25 mouse cellular contexts compared by ENCODE assay signal in the genomic region with DNA sequence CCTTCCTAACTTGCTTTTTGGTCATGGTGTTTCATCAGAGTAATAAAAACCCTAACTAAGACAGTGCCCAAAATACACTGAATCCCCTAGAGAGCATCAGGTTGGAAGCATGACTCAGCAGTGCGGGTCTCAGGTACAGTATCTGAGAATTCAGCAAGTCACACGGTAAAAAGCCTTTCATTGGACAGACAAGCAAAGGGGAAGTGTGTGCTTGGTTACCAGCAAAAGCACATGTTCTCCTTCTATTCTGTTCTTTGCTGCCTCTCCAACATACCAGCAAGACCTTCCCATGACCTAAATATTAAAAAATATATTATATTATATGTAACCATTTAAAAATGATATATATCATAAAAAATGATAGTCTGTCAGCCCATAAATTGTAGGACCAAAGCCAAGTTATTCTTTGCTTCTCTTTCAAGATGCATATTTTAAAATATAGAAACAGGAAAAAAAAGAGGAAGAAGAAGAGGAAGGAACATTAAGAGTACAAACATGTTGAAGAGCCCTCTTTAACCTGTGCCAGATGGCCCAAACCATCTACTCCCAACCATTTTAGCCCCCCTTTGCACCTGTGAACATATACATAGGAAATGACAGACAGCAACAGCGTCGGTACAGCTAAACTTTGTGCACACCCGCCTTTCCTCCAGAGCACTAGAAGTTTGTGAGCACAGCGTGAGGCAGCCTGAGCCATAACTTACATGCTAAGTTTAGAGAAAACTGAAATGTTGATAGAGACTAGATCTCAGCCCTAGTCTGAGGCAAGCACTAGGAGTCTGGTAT. TPM values are rescaled to one million over a fixed set of nuclear protein-coding genes. Genes with fewer than 3 reads are reported as not detected.
DNase-seq lines count a peak whose midpoint lies in the region; ATAC-seq and TF ChIP-seq lines count a peak whose summit lies in the region.
"Had no signal": no experiment of that assay in that cellular context is flagged by ENCODE, and none has a peak within 500 bp of the region (broad histone marks: within the 10 kb centered on the region; RNA-seq: fewer than 3 reads in every experiment).

No protein-coding gene starts in this region.

- ATAC-seq in liver, postnatal 0 days: no peak
- no peak for ATAC-seq in liver, embryonic 12.5 days
- peak; percentile 39 to 65; a peak in 3 of 4 replicates for ATAC-seq in hematopoietic stem cell, adult 5-6 weeks (replicated peaks in 1 of 2; ENCODE audit: insufficient read depth in 1 of 2, low FRiP score in 2 of 2, low TSS enrichment in 1 of 2, low read depth in 1 of 2, poor library complexity in 2 of 2, severe bottlenecking in 2 of 2)
- no peak for ATAC-seq in hindbrain, embryonic 12.5 days (ENCODE audit: low FRiP score)
- ATAC-seq: forebrain, embryonic 15.5 days; inflammation-experienced regulatory T-cells, adult 6 months had no signal

- no peak for TF ChIP-seq EP300 in liver, postnatal 0 days (IDR thresholded peaks at IDR 0.05; ENCODE audit: low read depth)
- TF ChIP-seq EP300 in MEL (IDR thresholded peaks at IDR 0.05; ENCODE audit: low read depth in 1 of 2, low read length in 2 of 2): no peak

- H3K4me1 ChIP-seq in liver, postnatal 0 days (ENCODE audit: insufficient read depth): peaks cover 15% of the 10 kb centered on the region; the same call in 1 of the 2 replicates
- H3K4me1 ChIP-seq in liver, embryonic 12.5 days: peaks cover 7% of the 10 kb centered on the region; the same call in 1 of the 2 replicates
- H3K4me1 ChIP-seq in MEL (ENCODE audit: control insufficient read depth in 1 of 2, insufficient read depth in 2 of 2, low read length in 2 of 2): peaks cover 10 to 22% of the 10 kb centered on the region in 2 experiments
- H3K4me1 ChIP-seq in hindbrain, embryonic 12.5 days: no peaks in the 10 kb centered on the region
- H3K4me1 ChIP-seq: forebrain, embryonic 15.5 days; limb, embryonic 15.5 days; midbrain, embryonic 12.5 days; stomach, embryonic 15.5 days had no signal

- no peaks in the 10 kb centered on the region for H3K79me2 ChIP-seq in MEL (ENCODE audit: control insufficient read depth, insufficient read depth, low read length, poor library complexity)

- WGBS in liver, postnatal 0 days (ENCODE audit: insufficient replicate concordance): 48% methylated on average over 6 of the region's 6 CpGs
- WGBS in liver, embryonic 12.5 days (ENCODE audit: insufficient replicate concordance): 56% methylated on average over 6 of the region's 6 CpGs
- WGBS in hindbrain, embryonic 12.5 days: 94% methylated on average over 6 of the region's 6 CpGs

- H3K27ac ChIP-seq in liver, postnatal 0 days (ENCODE audit: low read depth): peak overlapping the region; percentile 69
- H3K27ac ChIP-seq in liver, embryonic 12.5 days: no peak overlapping the region
- peak overlapping the region; percentile 45 for H3K27ac ChIP-seq in MEL (ENCODE audit: control insufficient read depth, low read depth, low read length)
- H3K27ac ChIP-seq in hindbrain, embryonic 12.5 days: no peak overlapping the region
- H3K27ac ChIP-seq: forebrain, embryonic 15.5 days; heart, adult 2 months; hindbrain, embryonic 14.5 days; limb, embryonic 15.5 days; liver, embryonic 15.5 days; midbrain, embryonic 12.5 days; stomach, embryonic 15.5 days had no signal

- intact Hi-C loops in left cerebral cortex, postnatal 10 days (cut with DNase I): no loop called here

- H3K36me3 ChIP-seq in liver, postnatal 0 days (replicated peaks; ENCODE audit: insufficient read depth, low read length): no peaks in the 10 kb centered on the region
- H3K36me3 ChIP-seq in liver, embryonic 12.5 days: no peaks in the 10 kb centered on the region
- H3K36me3 ChIP-seq in MEL (ENCODE audit: control insufficient read depth in 1 of 2, insufficient read depth in 2 of 2, low read length in 2 of 2): peaks cover 0 to 19% of the 10 kb centered on the region in 2 experiments; a peak in 2 of 4 replicates
- no peaks in the 10 kb centered on the region for H3K36me3 ChIP-seq in hindbrain, embryonic 12.5 days
- H3K36me3 ChIP-seq: forebrain, embryonic 15.5 days; limb, embryonic 15.5 days; liver, embryonic 15.5 days; midbrain, embryonic 12.5 days; stomach, embryonic 15.5 days had no signal

- H3K4me3 ChIP-seq in liver, postnatal 0 days (ENCODE audit: low read depth, low read length): no peak overlapping the region
- H3K4me3 ChIP-seq in liver, embryonic 12.5 days: no peak overlapping the region
- H3K4me3 ChIP-seq in MEL (ENCODE audit: control insufficient read depth in 1 of 2, insufficient read depth in 1 of 2, low read depth in 2 of 2, low read length in 2 of 2): no peak overlapping the region
- H3K4me3 ChIP-seq in hindbrain, embryonic 12.5 days: no peak overlapping the region
- H3K4me3 ChIP-seq: forebrain, embryonic 15.5 days; heart, adult 2 months; limb, embryonic 15.5 days; liver, embryonic 15.5 days; midbrain, embryonic 12.5 days; stomach, embryonic 15.5 days had no signal

- H3K9ac ChIP-seq in liver, postnatal 0 days (replicated peaks): no peak overlapping the region
- no peak overlapping the region for H3K9ac ChIP-seq in liver, embryonic 12.5 days
- H3K9ac ChIP-seq in MEL (ENCODE audit: control insufficient read depth, low read depth, low read length, poor library complexity, severe bottlenecking): peak overlapping the region; percentile 7
- H3K9ac ChIP-seq in hindbrain, embryonic 12.5 days: no peak overlapping the region
- H3K9ac ChIP-seq: forebrain, embryonic 15.5 days; hindbrain, embryonic 14.5 days; limb, embryonic 15.5 days; liver, embryonic 15.5 days; midbrain, embryonic 12.5 days; stomach, embryonic 15.5 days had no signal

- no peak for TF ChIP-seq RAD21 in MEL (IDR thresholded peaks at IDR 0.05; ENCODE audit: low read depth, low read length)

- no peak; a peak in 1 of 4 replicates for TF ChIP-seq POLR2A in MEL (IDR thresholded peaks at IDR 0.05; ENCODE audit: control insufficient read depth in 1 of 2, insufficient read depth in 1 of 2, low read depth in 1 of 2, low read length in 2 of 2, poor library complexity in 1 of 2)

- no peaks in the 10 kb centered on the region for H3K27me3 ChIP-seq in liver, postnatal 0 days (ENCODE audit: insufficient read depth, low read length)
- H3K27me3 ChIP-seq in liver, embryonic 12.5 days (replicated peaks): no peaks in the 10 kb centered on the region; the same call in 1 of the 2 replicates
- H3K27me3 ChIP-seq in MEL (ENCODE audit: control insufficient read depth in 1 of 2, insufficient read depth in 2 of 2, low read length in 2 of 2): no peaks in the 10 kb centered on the region
- H3K27me3 ChIP-seq in hindbrain, embryonic 12.5 days: no peaks in the 10 kb centered on the region
- H3K27me3 ChIP-seq: forebrain, embryonic 15.5 days; limb, embryonic 15.5 days; liver, embryonic 15.5 days; midbrain, embryonic 12.5 days; stomach, embryonic 15.5 days had no signal

- no peak for TF ChIP-seq CTCF in liver, postnatal 0 days (IDR thresholded peaks at IDR 0.05; ENCODE audit: low read depth)
- no peak for TF ChIP-seq CTCF in MEL (IDR thresholded peaks at IDR 0.05 in 2 of 3, conservative IDR thresholded peaks at IDR 0.05 in 1 of 3; ENCODE audit: control insufficient read depth in 1 of 3, insufficient read depth in 1 of 3, low read depth in 2 of 3, low read length in 3 of 3, poor library complexity in 1 of 3, severe bottlenecking in 1 of 3)

- H3K4me2 ChIP-seq in liver, postnatal 0 days (ENCODE audit: low read depth, low read length): no peak overlapping the region
- H3K4me2 ChIP-seq in liver, embryonic 12.5 days: no peak overlapping the region
- no peak overlapping the region for H3K4me2 ChIP-seq in hindbrain, embryonic 12.5 days (replicated peaks)
- H3K4me2 ChIP-seq: forebrain, embryonic 15.5 days; hindbrain, embryonic 14.5 days; limb, embryonic 15.5 days; liver, embryonic 15.5 days; midbrain, embryonic 12.5 days; stomach, embryonic 15.5 days had no signal

- no peaks in the 10 kb centered on the region for H3K9me3 ChIP-seq in liver, postnatal 0 days (ENCODE audit: low read length)
- H3K9me3 ChIP-seq in liver, embryonic 12.5 days (replicated peaks): no peaks in the 10 kb centered on the region
- H3K9me3 ChIP-seq in MEL (replicated peaks; ENCODE audit: insufficient read depth, low read length): no peaks in the 10 kb centered on the region
- H3K9me3 ChIP-seq in hindbrain, embryonic 12.5 days (replicated peaks): no peaks in the 10 kb centered on the region
- H3K9me3 ChIP-seq: forebrain, embryonic 15.5 days; limb, embryonic 15.5 days; liver, embryonic 15.5 days; midbrain, embryonic 12.5 days; stomach, embryonic 15.5 days had no signal

- DNase-seq in liver, postnatal 0 days: no peak
- DNase-seq in A20 (ENCODE audit: low read depth, low spot score) (peak; percentile 80), MEL (ENCODE audit: low read depth, low spot score) (peak; percentile 78)
- no peak for DNase-seq in left cerebral cortex, postnatal 10 days (ENCODE audit: extremely low spot score in 1 of 2, low spot score in 2 of 2)
- no peak for DNase-seq in urinary bladder, postnatal 10 days (ENCODE audit: low spot score)
- DNase-seq: adrenal gland, postnatal 25 days; cerebellum, adult 18-20 months; cerebellum, postnatal 14 days; embryo, embryonic 11 days; gastrocnemius, postnatal 14 days; heart, adult 2 months; kidney, adult 18-20 months; kidney, postnatal 4 days; layer of hippocampus, adult 9-11 months; left cerebral cortex, postnatal 4 days had no signal

TF ChIP-seq in MEL, 35 proteins besides CTCF, POLR2A, EP300 and RAD21 (continues in another document):
- 0 out of 2 replicates have a peak, but pooled peaks have one; percentile 28 for TF ChIP-seq HCFC1 (IDR thresholded peaks at IDR 0.05; ENCODE audit: low read depth, low read length)
- no peak for TF ChIP-seq USF1 (IDR thresholded peaks at IDR 0.05; ENCODE audit: low read depth, low read length)
- TF ChIP-seq ZMIZ1 (IDR thresholded peaks at IDR 0.05; ENCODE audit: low read depth, low read length): no peak
- TF ChIP-seq JUND (IDR thresholded peaks at IDR 0.05; ENCODE audit: low read depth, low read length): no peak
- TF ChIP-seq MAX (IDR thresholded peaks at IDR 0.05; ENCODE audit: low read length): peak; percentile 81
- no peak for TF ChIP-seq ZKSCAN1 (IDR thresholded peaks at IDR 0.05; ENCODE audit: low read depth, low read length)
- TF ChIP-seq GABPA (IDR thresholded peaks at IDR 0.05; ENCODE audit: low read depth, low read length): peak; percentile 62; the same call in 1 of the 2 replicates
- TF ChIP-seq ETS1 (IDR thresholded peaks at IDR 0.05; ENCODE audit: low read depth, low read length): peak; percentile 41; the same call in 1 of the 2 replicates
- TF ChIP-seq SMC3 (IDR thresholded peaks at IDR 0.05; ENCODE audit: low read depth, low read length): no peak

RNA-seq across cellular contexts. Expression of a gene that starts 10.9 kb away (rescaled TPM):
- 245 and 267 TPM in 2 replicates for polyA plus RNA-seq in liver, postnatal 0 days (2015; fragmentation: Nextera tagmentation; extraction: Ambion mirVana)
- 127 and 138 TPM in 2 replicates for polyA plus RNA-seq in liver, embryonic 12.5 days (2016; fragmentation: Nextera tagmentation; extraction: Ambion mirVana)
- 36.4 and 48.3 TPM in 2 replicates for total RNA-seq in MEL (2012; rRNA removed)
- 10 to 100 TPM; 74.3 to 82.0 TPM for polyA plus RNA-seq in MEL (2012; ENCODE audit: insufficient read depth in 1 of 2, insufficient read length in 2 of 2, low read depth in 1 of 2, low replicate concordance in 2 of 2, missing spikeins in 1 of 2)
- 48.7 and 50.4 TPM in 2 replicates for total RNA-seq in hematopoietic stem cell, adult 5-6 weeks (2017)
- total RNA-seq in left cerebral cortex, postnatal 10 days (2021): 10 to 100 TPM; 59.6 to 66.2 TPM
- 91.6 and 107 TPM in 2 replicates for polyA plus RNA-seq in hindbrain, embryonic 12.5 days (2016; fragmentation: Nextera tagmentation; extraction: Ambion mirVana)

Comparison
In these comparisons a context has a peak if more than half of its experiments do, and no peak if none do; other contexts are left out.
1. H3K27ac ChIP-seq: peak in liver, postnatal 0 days (single experiment) and MEL (single experiment); none in liver, embryonic 12.5 days (single experiment) and hindbrain, embryonic 12.5 days (single experiment).
2. ATAC-seq: peak in hematopoietic stem cell, adult 5-6 weeks (2 of 2); none in liver, postnatal 0 days (single experiment), liver, embryonic 12.5 days (single experiment) and hindbrain, embryonic 12.5 days (single experiment).
3. DNase-seq: peak in A20 (single experiment) and MEL (single experiment); none in liver, postnatal 0 days (single experiment), left cerebral cortex, postnatal 10 days (0 of 2) and urinary bladder, postnatal 10 days (single experiment).